In the genomic region with DNA sequence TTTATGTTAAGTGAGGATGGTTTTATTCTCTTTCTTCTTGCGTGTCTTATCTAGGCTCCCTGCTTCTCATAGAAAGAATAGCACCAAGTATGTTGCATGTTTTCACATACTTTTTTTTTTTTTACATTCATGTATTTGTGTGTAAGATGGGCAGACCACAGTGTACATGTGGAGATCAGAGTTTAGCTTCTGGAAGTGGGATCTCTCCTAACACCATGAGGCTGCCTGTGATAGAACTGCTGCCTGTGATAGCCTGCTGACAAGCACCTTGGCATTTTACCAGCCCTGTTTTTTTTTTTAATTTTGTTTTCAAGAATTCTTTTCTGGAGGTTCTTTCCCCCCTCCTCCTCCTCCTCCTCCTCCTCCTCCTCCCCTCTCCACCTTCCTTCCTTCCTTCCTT, we compare ENCODE assay signal across 23 mouse cellular contexts.
"Had no signal": no experiment of that assay in that cellular context is flagged by ENCODE, and none has a peak within 500 bp of the region (broad histone marks: within the 10 kb centered on the region; RNA-seq: fewer than 3 reads in every experiment).

No protein-coding gene starts in this region.

- H3K9ac ChIP-seq: heart, embryonic 12.5 days; hindbrain, embryonic 12.5 days; hindbrain, embryonic 14.5 days; intestine, embryonic 15.5 days; limb, embryonic 12.5 days; liver, embryonic 12.5 days; liver, embryonic 14.5 days had no signal

- DNase-seq: gastrocnemius, postnatal 10 days; gastrocnemius, postnatal 25 days; heart, adult 2 months; heart, postnatal 10 days; heart, postnatal 4 days; kidney, adult 2 months; kidney, postnatal 10 days; kidney, postnatal 25 days; kidney, postnatal 4 days had no signal

- H3K9me3 ChIP-seq: intestine, embryonic 15.5 days; limb, embryonic 10.5 days had no signal

- H3K27me3 ChIP-seq: heart, embryonic 12.5 days; hindbrain, embryonic 12.5 days; intestine, embryonic 15.5 days; limb, embryonic 12.5 days; liver, embryonic 12.5 days had no signal

- H3K27ac ChIP-seq: hindbrain, embryonic 10.5 days; hindbrain, embryonic 12.5 days; hindbrain, embryonic 14.5 days; intestine, embryonic 15.5 days; layer of hippocampus, adult 2 months; left cerebral cortex, adult 2 months; limb, embryonic 10.5 days; limb, embryonic 12.5 days; liver, embryonic 12.5 days; liver, embryonic 14.5 days had no signal

- H3K4me1 ChIP-seq: hindbrain, embryonic 10.5 days; hindbrain, embryonic 12.5 days; intestine, embryonic 15.5 days; limb, embryonic 10.5 days; limb, embryonic 12.5 days had no signal

- H3K36me3 ChIP-seq: hindbrain, embryonic 10.5 days; hindbrain, embryonic 12.5 days; intestine, embryonic 15.5 days; limb, embryonic 10.5 days; limb, embryonic 12.5 days; liver, embryonic 12.5 days had no signal

- ATAC-seq: hindbrain, embryonic 16.5 days; inflammation-experienced regulatory T-cells, adult 6 months; intestine, embryonic 15.5 days; intestine, postnatal 0 days; liver, embryonic 12.5 days had no signal

- H3K4me3 ChIP-seq: heart, adult 2 months; heart, embryonic 12.5 days; hindbrain, embryonic 10.5 days; hindbrain, embryonic 12.5 days; intestine, embryonic 15.5 days; layer of hippocampus, adult 2 months; left cerebral cortex, adult 2 months; limb, embryonic 10.5 days; limb, embryonic 12.5 days; liver, embryonic 12.5 days had no signal
